Mouse (Mus musculus) left cerebral cortex, adult 2 months (tissue): ENCODE data around the gene Kbtbd12. TPM values are rescaled to one million over a fixed set of nuclear protein-coding genes. Genes with fewer than 3 reads are reported as not detected.
A peak's percentile ranks its signal among the peaks of the same experiment; 100 is the strongest.

Experiments used
- DNase-seq, 2 experiments: peaks; one replicate each; pipeline ENCODE4 v3.0.0; 2021 to 2022; ENCODE audit warnings: low spot score in 2 of 2, mixed read lengths in 1 of 2; ENCODE audit errors: extremely low spot score in 1 of 2
- H3K27ac ChIP-seq: fragments of 200-600 bp; 2 replicates; pipeline ENCODE4 v1.8.1; 2022
- H3K4me3 ChIP-seq: fragments of 200-600 bp; 2 replicates; pipeline ENCODE4 v1.8.1; 2022
- CTCF ChIP-seq: fragments of 200-600 bp; IDR thresholded peaks from 2 replicates; pipeline ENCODE4 v1.8.1; 2022; ENCODE audit warnings: antibody characterized with exemption, mild to moderate bottlenecking, moderate library complexity
- intact Hi-C: fragments of 180-260 bp; cut with DNase I; formaldehyde crosslinking; loops from one replicate; pipeline ENCODE4 v1.15.1; 2025
- total RNA-seq, 2 experiments: library from RNA; stranded (reverse); gene quantifications; 2 replicates each; pipeline ENCODE4 v1.2.3; 2021

The Kbtbd12 gene
- total RNA-seq, 2 experiments from 2014 or later = 0.23 TPM; not detected in 1

DNA sequence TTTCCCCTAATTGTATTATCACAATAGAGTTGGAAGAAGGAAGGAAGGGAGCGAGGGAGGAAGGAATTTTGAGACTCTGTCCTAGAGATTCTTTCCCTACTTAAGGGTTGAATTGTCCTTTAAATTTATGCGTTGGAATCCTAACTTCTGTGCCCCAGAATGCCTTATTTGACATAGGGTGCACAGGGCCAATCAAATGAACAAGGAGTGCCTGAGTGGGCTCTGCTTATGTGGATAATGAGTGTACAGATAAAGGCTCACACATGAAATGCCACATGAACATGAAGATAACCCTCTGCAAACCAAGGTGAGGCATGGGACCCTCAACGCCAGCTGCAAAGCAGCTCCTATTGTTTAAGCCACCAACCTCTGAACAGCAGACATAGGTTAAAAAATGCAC, 2.6 kb upstream of the Kbtbd12 start:
- intact Hi-C loops = no loop called here
- DNase-seq = no peak
- no peak for TF ChIP-seq CTCF
- Histone ChIP-seq H3K4me3 (no peak overlapping the region), H3K27ac (peak overlapping the region; percentile 75)

- peak overlapping the region; percentile 75 for H3K27ac ChIP-seq
- TF ChIP-seq CTCF = peak; percentile 54
- intact Hi-C loops = loop anchor here (2.0 kb wide), 1 partner anchor 85 kb away; the partner anchor contains the start of gene Mgll
- no peak overlapping the region for H3K4me3 ChIP-seq
- DNase-seq = peak; percentile 35 to 41
Measured at GRCm38 (mm10) chr6:88639921-88640320, 2.2 kb upstream of the Kbtbd12 start.

- no peak overlapping the region for H3K4me3 ChIP-seq
- H3K27ac ChIP-seq = peak overlapping the region; percentile 75
- intact Hi-C loops = loop anchor here (2.0 kb wide), 1 partner anchor 85 kb away; the partner anchor contains the start of gene Mgll
- DNase-seq = no peak
- TF ChIP-seq CTCF = no peak
Measured at GRCm38 (mm10) chr6:88639372-88639920, 1.7 kb upstream of the Kbtbd12 start.

GRCm38 (mm10) chr6:88638917-88639316, 1.2 kb upstream of the Kbtbd12 start:
- intact Hi-C loops = loop anchor here (2.0 kb wide), 1 partner anchor 86 kb away; the partner anchor contains the start of gene Mgll
- H3K4me3 ChIP-seq = no peak overlapping the region
- no peak for DNase-seq
- peak overlapping the region; percentile 75; the same call in 1 of the 2 replicates for H3K27ac ChIP-seq
- TF ChIP-seq CTCF = no peak

- H3K27ac ChIP-seq = no peak overlapping the region
- no peak for DNase-seq
- intact Hi-C loops = no loop called here
- no peak for TF ChIP-seq CTCF
- no peak overlapping the region for H3K4me3 ChIP-seq
Measured at GRCm38 (mm10) chr6:88635881-88636754, 1.6 kb downstream of the Kbtbd12 start.

- TF ChIP-seq CTCF = no peak
- Histone ChIP-seq H3K27ac (no peak overlapping the region), H3K4me3 (no peak overlapping the region)
- intact Hi-C loops = no loop called here
- no peak for DNase-seq
Measured at GRCm38 (mm10) chr6:88631293-88631692, 6.5 kb downstream of the Kbtbd12 start.

DNA sequence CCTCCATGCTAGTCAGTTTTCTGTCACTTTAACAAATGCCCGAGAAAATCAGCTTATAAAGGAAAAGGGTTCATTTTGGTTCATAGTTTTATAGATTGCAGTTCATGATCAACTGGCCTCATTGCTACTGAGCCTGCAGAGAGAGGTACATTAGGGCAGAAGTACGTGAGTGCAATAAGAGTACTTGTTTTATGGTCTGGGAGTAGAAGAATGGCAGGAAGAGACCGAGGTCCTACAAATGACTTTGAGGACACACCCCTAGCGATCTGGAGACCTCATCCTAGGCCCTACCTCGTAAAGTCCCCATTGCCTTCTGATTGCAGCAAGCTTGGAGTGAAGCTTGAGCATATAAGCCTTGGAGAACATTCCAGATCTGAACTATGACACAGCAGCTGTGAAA, 7.2 kb downstream of the Kbtbd12 start:
- no peak overlapping the region for H3K27ac ChIP-seq
- H3K4me3 ChIP-seq = no peak overlapping the region
- intact Hi-C loops = no loop called here
- DNase-seq = no peak
- no peak for TF ChIP-seq CTCF

- no peak for DNase-seq
- intact Hi-C loops = loop anchor here (5.0 kb wide), 1 partner anchor 63 kb away; no protein-coding TSS in a partner anchor
- Histone ChIP-seq H3K4me3 (no peak overlapping the region), H3K27ac (no peak overlapping the region)
- TF ChIP-seq CTCF = no peak
Measured at GRCm38 (mm10) chr6:88629821-88630220, 7.9 kb downstream of the Kbtbd12 start.

GRCm38 (mm10) chr6:88627317-88627811, 10.4 kb downstream of the Kbtbd12 start:
- intact Hi-C loops = loop anchor here (5.0 kb wide), 1 partner anchor 60 kb away; no protein-coding TSS in a partner anchor

GRCm38 (mm10) chr6:88626912-88627311, 10.8 kb downstream of the Kbtbd12 start:
- no peak for TF ChIP-seq CTCF
- intact Hi-C loops = loop anchor here (5.0 kb wide), 1 partner anchor 60 kb away; no protein-coding TSS in a partner anchor
- Histone ChIP-seq H3K27ac (peak overlapping the region; percentile 73), H3K4me3 (peak overlapping the region; percentile 57)
- no peak for DNase-seq

More at GRCm38 (mm10) chr6:88627317-88627811, 10.4 kb downstream of the Kbtbd12 start:
- TF ChIP-seq CTCF = no peak
- Histone ChIP-seq H3K27ac (peak overlapping the region; percentile 73), H3K4me3 (peak overlapping the region; percentile 57)
- DNase-seq = peak; percentile 58 to 60

DNA sequence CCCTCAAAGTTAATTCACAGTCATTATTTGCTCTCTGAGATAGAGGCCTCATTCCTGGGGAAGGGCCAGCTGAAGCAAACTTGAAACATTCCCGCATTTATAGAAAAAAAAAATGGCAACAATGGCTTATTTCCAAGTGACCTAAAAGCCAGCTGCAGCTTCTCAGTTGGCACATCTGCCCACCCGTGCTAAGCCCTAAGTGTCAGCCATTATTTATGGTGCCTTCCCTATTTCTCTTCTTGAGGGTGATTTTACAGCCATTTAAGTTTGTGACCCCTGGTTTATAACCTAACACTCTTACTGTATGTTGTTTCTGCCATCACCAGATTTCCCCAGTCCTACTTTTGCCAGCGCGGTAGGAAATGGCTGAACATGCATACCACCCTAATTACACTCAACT, 11.3 kb downstream of the Kbtbd12 start:
- no peak overlapping the region; the same call in 1 of the 2 replicates for H3K27ac ChIP-seq
- no peak overlapping the region; the same call in 1 of the 2 replicates for H3K4me3 ChIP-seq
- intact Hi-C loops = loop anchor here (5.0 kb wide), 1 partner anchor 59 kb away; no protein-coding TSS in a partner anchor
- TF ChIP-seq CTCF = no peak
- DNase-seq = no peak
